Mouse (Mus musculus): ENCODE results near the gene Zglp1. TPM values are rescaled to one million over a fixed set of nuclear protein-coding genes. Genes with fewer than 3 reads are reported as not detected.
"Not testable (repeated sequence)": the region's sequence is repeated elsewhere in the genome, so short reads cannot be mapped to it uniquely, and the experiment has no call there.

Zglp1 gene
- total RNA-seq, 2 experiments from 2014 or later, result 0.96 to 1.6 TPM

GRCm38 (mm10) chr9:21073044-21073840 lies 6.3 kb upstream of the Zglp1 start, which contains the start of the genes Gm49373 and Fdx1l:
Gene Gm49373 (minus strand): TSS chr9:21073096.
Gene Fdx1l (minus strand): TSS chr9:21073614.
- ATAC-seq (replicated peaks; ENCODE audit: poor library complexity), result peak; percentile 93

- ATAC-seq (replicated peaks; ENCODE audit: poor library complexity), result peak; percentile 6; the same call in 1 of the 2 replicates
These were observed 5.7 kb upstream of the Zglp1 start for GRCm38 (mm10) chr9:21072641-21073040.

DNA sequence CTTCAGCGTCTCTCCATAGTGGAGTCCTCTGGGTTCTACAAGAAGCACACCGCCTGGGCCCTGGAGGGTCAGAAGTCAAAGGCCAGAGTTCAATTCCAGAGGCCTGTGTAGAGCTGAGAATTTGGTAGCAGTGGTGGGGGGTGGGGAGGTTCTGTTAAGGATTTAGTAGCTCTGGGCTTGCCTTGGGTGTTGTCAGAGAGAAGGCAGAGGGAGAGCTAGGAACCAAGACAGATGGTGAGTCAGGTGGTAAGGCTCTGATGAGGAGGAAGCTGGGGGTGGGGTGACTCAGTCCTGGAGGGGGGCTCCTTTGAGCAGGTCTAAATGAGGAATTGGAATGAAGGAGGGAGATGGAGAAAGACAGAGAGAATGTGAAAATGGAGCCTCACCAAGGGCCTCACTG lies 4.0 kb downstream of the Zglp1 start:
- no peak for ATAC-seq (replicated peaks; ENCODE audit: poor library complexity)

- peak; percentile 98 for ATAC-seq (replicated peaks; ENCODE audit: poor library complexity)
These were observed 15.3 kb downstream of the Zglp1 start for GRCm38 (mm10) chr9:21051578-21051977.

GRCm38 (mm10) chr9:21045235-21045634 lies 21.7 kb downstream of the Zglp1 start:
- ATAC-seq (replicated peaks; ENCODE audit: poor library complexity), result no peak

GRCm38 (mm10) chr9:21044785-21045184 lies 22.1 kb downstream of the Zglp1 start:
- not testable (repeated sequence) for ATAC-seq (replicated peaks; ENCODE audit: poor library complexity)

DNA sequence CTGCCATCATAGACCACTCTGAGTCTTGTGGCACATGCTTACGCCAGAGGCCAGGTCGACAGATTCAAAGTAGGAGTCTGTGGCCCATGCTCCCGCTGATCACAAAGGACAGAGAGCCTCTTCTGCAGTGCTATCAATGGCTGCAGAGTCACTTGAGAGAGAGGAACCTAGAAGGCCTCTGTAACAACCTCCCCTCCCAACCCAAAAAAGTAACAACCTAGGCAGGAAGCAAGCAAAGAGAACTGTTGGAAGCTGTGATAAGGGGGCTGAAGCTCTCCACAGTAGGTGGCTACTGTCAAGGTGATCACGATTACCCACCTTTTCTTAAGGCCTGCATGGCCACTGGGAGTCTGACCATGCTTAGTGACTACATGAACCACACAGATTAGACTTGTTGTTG lies 23.3 kb downstream of the Zglp1 start:
- no peak for ATAC-seq (replicated peaks; ENCODE audit: poor library complexity)

GRCm38 (mm10) chr9:21041308-21041707 lies 25.6 kb downstream of the Zglp1 start:
- ATAC-seq (replicated peaks; ENCODE audit: poor library complexity), result no peak

DNA sequence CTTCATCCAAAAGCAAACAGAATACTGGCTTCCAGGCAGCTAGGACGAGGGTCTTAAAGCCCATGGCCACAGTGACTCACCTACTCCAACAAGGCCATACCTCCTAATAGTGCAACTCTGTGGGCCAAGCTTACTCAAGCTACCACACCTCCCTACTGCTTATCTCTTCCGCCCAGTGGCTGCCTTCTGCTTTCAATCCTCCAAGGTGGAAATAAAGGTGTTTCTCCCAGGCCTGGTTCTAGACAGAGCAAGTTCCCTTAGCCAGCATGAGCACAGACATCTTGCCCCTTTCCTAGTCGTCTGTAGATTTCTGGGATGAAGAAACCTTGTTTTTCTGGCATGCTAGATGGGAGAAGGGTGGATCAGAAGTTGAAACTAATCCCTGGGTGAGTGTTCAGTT lies 27.1 kb downstream of the Zglp1 start:
- peak; percentile 59 for ATAC-seq (replicated peaks; ENCODE audit: poor library complexity)

DNA sequence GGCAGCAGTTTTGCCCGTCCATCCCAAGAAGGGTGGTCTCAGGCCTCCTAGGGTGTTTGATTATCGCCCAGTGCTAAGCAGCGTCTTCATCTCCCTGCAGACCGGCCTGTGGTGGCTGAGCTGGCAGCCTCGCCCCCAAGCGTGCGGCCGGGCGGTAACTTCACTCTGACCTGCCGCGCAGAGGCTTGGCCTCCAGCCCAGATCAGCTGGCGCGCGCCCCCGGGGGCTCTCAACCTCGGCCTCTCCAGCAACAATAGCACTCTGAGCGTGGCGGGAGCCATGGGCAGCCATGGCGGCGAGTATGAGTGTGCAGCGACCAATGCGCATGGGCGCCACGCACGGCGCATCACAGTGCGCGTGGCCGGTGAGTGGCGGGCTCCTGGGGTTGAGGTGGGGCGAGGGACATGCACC lies 29.4 kb downstream of the Zglp1 start:
- ATAC-seq (replicated peaks; ENCODE audit: poor library complexity), result no peak

DNA sequence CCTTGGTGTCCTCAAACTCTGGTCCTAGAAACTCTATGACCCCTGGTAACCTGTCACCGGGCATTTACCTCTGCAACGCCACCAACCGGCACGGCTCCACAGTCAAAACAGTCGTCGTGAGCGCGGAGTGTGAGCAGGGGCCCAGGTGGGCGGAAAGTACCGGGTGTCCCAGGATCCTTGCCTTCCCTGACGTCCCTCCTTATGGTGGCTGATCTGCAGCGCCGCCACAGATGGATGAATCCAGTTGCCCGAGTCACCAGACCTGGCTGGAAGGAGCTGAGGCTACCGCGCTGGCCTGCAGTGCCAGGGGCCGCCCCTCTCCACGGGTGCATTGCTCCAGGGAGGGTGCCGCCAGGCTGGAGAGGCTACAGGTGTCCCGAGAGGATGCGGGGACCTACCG lies 30.2 kb downstream of the Zglp1 start:
- no peak for ATAC-seq (replicated peaks; ENCODE audit: poor library complexity)

DNA sequence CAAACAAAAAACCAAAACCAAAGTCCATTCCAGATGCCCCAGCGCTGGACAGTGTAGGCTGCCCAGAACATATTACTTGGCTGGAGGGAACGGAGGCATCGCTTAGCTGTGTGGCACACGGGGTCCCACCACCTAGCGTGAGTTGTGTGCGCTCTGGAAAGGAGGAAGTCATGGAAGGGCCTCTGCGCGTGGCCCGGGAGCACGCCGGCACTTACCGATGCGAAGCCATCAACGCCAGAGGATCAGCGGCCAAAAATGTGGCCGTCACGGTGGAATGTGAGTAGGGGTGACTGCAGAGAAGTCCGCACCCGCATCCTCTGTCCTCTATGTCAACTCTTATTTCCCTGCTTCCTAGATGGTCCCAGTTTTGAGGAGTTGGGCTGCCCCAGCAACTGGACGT lies 30.7 kb downstream of the Zglp1 start:
- ATAC-seq (replicated peaks; ENCODE audit: poor library complexity), result no peak

DNA sequence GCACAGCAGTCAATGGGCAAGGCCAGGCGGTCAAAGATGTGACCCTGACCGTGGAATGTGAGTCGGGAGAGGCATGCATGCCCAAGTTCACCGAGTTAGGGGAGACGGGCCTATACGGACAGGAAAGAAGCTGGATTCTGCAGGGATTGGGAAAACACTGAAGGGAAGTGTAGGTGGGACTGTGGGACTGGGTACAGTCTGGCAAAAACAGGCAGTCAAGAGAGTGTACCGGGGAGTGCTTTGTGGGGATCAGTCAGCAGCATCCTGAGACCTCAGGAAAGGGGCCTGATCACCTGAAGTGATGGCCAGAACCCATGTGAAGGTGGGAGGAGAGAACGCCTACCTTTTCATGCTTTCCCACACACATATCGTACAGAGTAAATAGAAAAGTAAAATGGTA lies 31.3 kb downstream of the Zglp1 start:
- ATAC-seq (replicated peaks; ENCODE audit: poor library complexity), result no peak

GRCm38 (mm10) chr9:21034481-21035085 lies 32.3 kb downstream of the Zglp1 start:
- ATAC-seq (replicated peaks; ENCODE audit: poor library complexity), result no peak

DNA sequence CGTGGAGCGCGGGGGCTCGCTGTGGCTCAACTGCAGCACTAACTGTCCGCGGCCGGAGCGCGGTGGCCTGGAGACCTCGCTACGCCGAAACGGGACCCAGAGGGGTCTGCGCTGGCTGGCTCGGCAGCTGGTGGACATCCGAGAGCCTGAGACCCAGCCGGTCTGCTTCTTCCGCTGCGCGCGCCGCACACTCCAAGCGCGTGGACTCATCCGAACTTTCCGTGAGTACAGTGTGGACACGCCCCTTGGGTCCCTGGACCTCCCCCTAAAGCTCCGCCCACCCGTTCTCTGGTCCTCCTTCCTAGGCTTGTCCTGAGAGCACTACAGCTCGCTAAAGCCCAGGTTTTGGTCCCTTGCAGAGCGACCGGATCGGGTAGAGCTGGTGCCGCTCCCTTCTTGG lies 33.8 kb downstream of the Zglp1 start:
- peak; percentile 38 for ATAC-seq (replicated peaks; ENCODE audit: poor library complexity)

DNA sequence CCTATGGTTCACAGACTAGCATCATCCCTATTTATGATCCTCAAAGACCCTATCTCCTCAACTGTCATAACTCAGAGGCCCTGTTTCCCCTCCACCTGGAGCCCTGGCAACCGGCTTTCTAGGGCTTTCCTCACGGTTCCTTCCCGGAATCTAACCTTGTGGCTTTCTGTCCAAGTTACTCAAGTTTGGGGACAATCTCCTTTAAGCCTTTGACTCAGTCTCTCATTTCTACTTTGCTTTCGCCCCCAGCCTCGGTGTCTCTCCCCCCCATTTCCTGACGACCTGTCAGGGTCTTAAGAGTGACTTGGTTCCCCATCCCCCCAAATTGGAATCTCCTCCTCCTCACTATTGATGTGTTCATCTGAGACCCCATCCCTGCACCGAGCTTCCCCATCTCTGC lies 34.4 kb downstream of the Zglp1 start:
- no peak for ATAC-seq (replicated peaks; ENCODE audit: poor library complexity)

DNA sequence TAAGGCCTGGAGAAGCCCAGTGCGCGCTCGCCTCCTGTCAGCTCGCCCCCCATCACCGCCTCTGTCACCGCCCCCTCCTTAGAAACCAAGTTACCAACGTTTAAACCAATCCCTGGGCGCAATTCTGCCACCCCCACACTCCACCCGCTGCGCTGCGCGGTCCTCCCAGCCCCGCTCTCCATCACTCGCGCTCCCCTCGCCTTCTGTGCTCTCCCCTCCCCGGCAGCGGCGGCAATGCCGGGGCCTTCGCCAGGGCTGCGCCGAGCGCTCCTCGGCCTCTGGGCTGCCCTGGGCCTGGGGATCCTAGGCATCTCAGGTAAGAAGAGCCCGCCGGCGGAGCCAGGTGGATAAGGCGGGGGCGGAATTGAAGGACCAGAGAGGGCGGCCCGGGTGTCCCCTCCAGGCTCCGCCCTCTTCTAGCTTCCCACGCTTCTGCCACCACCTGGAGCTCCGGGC lies 35.0 kb downstream of the Zglp1 start, which contains the start of gene Icam5:
Icam5 (plus strand) TSS at position 178 of the 456 bp plus-strand sequence.
- ATAC-seq (replicated peaks; ENCODE audit: poor library complexity), result no peak

GRCm38 (mm10) chr9:21031251-21031895 lies 35.5 kb downstream of the Zglp1 start:
- ATAC-seq (replicated peaks; ENCODE audit: poor library complexity), result peak; percentile 15

DNA sequence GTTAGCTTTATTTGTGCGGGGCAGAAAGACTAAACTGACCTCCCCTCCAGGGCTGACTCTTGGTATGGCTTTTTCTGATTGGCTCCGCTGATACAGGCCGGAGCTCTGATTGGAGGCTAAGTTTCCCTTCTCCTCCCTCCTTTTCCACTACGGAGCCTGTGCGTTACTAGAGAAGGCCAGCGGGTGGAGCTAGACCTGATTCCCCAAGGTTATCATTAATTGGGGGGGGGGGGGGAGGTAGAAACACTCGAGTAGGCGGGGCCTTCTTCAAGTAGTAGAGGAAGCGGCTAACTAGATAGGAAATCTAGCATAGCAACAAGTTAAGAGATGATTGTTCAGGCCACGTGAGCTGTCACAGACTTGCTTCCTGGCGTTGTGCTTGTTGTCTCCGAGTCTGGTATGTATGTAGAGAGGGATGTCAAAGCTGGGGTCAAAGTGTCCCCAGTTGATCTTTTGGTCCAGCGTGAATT lies 36.1 kb downstream of the Zglp1 start:
- ATAC-seq (replicated peaks; ENCODE audit: poor library complexity), result peak; percentile 60

DNA sequence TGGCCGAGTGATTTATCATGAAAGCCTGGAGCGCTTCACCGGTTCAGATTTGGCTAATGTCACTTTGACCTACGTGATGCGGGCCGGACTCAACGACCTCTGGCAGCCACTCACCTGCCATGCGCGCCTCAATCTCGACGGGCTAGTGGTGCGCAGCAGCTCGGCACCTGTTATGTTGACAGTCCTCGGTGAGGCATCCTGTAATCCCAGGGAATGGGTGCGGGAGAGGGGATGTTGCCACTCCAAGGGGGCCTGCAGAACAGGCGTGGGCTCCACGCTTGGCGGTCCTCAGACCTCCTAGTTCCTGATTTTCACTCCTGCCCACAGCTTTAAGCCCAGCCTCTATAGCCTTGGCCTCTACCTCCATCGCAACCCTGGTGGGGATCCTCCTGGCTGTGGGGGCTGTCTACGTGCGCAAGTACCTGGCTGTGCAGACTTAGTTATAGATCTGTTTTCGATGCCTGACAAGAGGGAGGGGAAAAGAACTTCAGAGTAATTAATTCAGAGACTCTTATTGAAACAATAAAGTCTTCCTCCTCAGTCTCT lies 36.8 kb downstream of the Zglp1 start:
- ATAC-seq (replicated peaks; ENCODE audit: poor library complexity), result 0 out of 2 replicates have a peak, but pooled peaks have one; percentile 3

All from megakaryocyte progenitor cell, adult 5-6 weeks (primary cell).